Mouse (Mus musculus) kidney, adult 18-20 months (tissue): ENCODE results near the gene Epha4.

ENCODE experiments used
- DNase-seq: peaks from one replicate; pipeline ENCODE4 v3.0.0; 2021

The Epha4 gene

DNA sequence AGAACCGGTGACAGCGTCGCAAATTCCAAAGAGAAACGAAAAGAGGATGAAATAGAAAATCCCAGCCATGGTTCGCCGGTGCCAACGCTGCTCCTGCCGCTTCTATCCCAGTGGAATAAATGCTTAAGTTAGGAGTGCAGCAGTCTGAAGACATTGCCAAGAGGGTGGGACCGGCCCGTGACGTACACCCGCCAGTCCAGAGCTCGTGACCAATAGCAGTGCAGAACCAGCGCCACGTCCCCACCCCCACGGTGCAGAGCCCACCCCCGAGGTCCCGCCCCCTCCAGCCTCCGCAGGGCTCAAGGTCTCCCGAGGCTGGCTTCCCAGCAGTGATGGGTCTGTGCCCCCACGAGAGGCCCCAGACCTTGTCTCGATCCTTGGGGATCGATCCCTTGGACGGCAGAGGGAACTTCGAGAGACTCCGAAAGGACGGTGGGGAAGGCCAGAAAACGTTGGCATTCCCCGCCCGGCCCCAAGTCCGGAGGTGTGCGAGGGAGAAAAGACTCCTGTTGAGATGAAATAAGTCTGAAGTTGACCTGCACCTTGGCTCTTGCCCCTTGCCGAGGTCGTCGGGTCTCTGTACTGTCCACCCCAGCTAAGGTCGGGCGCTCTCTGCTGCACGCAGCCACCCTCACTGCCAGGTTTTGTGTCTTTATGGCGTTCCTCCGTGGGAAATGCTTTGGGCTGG, at the start of gene Epha4:
Gene Epha4, minus strand, starts transcription at position 126 of the 688 bp plus-strand sequence.
- DNase-seq, result peak; percentile 92

DNA sequence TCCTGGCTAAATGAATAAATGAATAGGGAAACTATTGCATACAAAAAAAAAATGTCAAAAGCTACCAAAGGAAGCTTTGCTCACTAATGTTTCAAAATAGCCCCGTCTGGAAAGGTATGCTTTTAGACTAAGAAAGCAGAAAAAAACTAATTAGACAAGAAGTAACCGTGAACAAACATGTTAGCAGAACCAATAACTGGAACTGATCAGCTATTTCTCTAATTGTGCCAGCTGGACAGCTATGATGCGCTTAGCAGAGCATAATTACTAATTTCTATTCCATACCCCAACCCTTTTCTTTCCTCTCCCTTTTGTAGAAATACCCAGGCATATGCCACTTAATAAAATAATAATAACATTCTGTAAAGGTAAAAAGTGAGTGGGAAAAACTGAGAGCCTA, 41.3 kb upstream of the Epha4 start:
- DNase-seq, result no peak

DNA sequence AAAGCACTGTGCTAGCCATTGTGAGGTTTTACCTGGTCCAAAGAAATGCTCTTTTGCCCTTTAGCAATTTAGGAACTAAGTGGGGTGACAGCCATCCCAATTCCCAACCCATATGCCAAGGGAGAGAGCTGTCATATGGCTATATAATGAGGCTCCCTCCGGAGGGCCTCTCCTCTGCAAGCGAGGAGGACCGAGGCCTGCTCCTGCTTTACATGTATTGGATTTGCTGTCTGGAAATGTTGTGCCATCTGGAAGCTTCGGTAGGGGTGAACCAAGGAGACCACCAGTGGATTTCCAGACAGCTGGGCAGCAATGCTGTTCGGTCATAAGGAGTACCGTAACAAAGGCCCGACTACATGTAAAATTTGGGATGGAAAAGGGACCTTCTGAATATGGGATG, 37.0 kb upstream of the Epha4 start:
- no peak for DNase-seq

DNA sequence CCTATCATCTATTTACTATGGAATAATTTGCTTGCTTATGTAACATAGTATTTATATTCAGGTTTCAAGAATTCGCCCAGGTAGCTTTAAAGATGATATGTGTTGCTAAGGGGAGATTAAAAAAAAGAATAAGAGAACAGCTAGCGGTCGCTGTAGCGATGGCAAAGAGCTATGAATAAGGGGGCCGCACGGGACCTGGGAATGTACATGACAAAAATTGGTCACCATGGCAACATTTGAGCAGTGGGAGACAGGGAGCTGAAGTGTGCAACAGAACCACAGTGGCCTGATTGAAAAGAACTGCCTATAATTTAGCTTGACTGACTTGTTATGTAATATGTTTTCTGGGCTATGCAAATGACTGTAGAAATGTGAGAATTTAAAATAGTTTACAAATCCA, 30.8 kb upstream of the Epha4 start:
- no peak for DNase-seq

DNA sequence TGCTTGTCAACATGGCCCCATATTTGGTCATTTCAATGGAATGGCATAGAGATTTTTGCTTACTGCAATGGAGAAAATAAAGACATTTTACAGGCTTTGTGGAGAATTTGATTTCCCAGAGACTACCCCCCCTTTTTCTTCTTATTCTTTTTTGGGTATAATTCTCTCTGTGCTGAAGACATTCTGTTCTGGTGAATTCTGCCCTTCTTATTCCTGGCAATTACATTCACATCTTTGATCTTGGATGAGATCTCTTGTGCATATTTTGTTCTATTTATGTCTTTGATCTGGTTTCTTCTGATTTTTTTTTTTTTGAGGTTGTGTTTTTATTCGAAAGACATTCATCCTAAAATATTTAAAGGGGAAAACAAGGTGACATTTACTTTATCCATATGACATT, 30.1 kb upstream of the Epha4 start:
- no peak for DNase-seq

DNA sequence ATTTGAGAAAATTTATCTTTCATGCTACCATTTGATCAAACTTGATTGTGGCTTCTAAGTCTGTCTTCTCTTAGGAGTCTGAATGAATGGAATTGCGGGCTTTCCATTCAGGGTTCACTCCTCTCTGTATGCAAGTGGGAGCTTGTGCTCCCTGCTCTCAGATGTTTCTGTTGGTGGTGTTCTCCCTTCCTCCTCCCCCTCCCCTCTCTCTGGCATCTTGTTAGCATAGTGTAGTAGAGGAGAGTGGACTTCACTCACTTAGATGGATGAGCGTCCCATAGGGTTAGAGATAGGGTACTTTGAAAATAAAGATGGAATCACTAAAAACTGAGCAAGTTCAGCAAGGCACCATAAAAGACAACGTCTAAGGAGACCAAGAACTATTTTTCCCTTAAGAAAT, 29.4 kb upstream of the Epha4 start:
- no peak for DNase-seq

DNA sequence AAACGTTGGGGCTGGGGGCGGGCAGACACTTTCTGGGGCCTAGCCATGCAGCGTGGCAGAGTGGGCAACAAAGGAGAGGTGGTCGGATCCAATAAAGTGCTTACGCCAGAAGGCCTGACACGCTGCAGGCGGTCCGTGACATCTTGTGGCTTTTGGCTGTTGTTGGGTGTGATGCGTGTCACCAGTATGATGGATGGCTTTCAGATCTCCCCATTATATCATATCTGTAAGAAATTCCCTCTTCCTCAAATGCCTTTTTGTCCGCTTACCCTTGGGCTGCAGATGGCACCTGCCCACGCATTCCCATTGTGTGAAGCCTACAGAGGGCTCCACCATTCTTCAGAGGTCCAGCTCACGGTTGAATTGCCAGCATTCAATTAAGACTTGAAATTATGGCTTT, 25.1 kb upstream of the Epha4 start:
- DNase-seq, result no peak

DNA sequence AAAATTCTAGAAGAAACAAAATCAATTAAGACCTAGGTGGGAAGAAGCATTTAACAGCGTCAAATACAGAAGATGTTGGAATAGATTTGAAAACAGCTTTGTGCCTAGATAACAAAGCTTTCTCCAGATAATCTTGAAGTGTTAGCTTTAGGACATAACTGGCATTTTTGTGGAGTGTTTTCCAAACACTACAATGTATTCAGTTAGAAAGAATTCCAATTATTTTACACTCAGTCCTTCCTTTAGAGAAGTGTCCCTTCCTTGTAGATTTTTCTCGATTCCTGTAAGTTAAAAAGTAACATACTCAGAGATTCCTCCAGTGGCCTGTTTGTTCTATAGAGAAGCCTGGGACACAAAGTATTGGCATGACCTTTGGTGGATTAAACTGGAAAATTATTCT, 23.7 kb upstream of the Epha4 start:
- no peak for DNase-seq

DNA sequence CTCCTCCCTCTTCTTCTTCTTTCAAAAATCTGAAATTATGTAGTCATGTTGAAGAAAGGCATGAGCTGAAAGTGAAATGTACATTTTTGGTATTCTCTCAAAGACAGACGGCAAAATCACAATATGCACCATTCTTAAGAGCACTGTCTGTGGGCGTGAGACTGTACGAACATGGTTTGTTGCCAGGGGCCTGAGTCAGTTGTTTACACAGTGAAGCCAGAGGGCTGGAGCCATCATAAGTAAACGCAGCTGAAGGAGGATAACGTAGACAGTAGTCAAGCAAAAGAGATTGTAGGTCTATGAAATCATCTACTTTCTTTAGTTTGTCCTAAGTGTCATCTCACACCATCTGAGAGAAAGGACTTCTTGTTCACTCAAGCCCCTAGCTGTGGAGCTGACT, 21.0 kb upstream of the Epha4 start:
- DNase-seq, result no peak

DNA sequence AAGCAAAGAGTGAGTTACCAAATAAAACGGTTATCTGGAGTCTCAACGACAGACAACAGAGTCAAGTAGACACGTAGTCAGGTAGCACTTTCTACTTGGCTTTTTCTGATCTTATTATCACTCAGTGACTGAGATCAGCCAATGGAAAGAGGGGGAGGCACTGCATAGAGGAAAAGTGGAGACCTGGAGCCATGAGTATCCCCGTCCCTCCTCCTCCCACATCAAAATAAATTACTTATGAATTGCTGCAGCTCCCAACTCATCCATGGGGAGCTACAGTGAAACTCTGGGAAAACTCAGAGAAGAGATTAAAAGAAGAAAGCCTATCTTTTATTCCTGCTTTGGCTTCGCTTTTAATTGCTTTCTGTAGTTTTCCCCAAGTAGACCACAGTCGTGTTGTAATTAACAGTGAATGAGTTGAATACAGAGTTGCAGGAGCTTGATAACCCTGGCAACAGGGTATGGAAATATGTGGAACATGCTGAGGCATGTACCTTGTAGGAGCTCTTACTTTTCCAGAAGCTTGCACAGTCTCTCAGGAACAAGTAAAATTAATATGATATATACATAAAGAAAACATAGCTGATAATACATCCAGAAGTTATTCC, 17.8 kb upstream of the Epha4 start:
- no peak for DNase-seq

DNA sequence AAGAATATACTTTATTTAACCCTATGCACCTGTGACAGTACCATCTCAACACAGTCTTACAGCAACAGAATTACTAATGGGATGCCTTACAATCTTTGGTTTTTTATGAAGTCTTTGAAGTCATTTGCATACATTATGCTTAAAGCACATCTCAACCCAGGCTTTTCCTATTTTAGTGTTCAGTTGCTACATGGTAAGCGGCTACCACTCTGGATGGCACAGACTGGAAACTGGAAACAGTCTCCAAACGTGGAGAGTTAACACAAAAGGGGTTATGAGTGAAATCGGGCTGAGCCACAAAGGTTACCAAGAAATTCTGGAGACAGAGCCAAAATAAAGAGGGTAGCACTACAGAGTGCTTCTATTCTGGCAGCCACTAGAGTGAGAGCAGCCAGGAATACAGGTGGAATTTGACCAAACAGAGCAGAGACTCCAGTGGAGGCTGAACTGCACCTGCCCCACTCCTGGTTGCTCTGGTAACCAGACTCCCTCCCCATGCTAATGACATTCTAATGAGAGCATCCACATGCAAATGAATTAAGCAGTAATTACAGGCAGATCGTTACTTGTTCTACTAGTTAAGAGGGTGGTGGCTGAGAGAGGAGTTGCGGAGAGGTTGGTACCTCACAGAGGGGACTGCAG, 17.2 kb upstream of the Epha4 start:
- DNase-seq, result no peak

DNA sequence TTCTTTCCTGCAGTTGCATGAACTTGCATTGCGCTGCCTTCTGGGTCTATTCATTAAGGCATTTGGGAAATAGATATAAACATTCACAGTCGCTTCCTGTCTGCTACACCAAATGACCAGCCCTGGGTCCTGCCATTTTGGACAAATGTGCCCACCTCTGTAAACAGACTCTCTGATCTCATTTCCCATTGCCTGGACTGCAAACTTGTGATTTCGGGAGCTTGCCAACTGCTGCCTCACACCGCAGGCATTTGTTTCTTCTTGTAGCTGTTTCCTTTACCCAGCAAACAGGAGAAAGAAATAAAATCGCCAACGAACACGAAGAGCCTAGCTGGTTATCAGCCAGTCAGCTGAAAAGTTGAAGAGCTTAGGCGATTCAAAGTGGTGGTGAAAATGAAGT, 10.2 kb upstream of the Epha4 start:
- no peak for DNase-seq

DNA sequence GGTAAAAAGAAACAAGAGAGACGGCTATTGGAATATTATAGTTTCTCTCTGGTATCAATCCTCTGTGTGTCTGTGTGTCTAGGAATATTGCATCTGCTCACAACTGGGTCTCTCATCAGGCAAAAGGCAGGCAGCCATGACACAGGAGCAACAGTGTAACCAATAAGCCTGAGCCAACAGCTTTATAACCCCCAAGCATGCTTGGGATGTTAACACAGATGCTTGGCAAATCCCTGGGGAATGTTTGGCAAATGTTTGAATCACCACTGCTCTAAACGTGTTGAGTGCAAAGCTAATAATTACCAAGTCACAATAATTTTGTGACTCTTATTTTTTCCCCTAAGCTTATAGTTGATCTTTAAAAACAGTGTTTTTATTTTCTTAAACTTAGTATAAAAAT, 8.5 kb upstream of the Epha4 start:
- no peak for DNase-seq

DNA sequence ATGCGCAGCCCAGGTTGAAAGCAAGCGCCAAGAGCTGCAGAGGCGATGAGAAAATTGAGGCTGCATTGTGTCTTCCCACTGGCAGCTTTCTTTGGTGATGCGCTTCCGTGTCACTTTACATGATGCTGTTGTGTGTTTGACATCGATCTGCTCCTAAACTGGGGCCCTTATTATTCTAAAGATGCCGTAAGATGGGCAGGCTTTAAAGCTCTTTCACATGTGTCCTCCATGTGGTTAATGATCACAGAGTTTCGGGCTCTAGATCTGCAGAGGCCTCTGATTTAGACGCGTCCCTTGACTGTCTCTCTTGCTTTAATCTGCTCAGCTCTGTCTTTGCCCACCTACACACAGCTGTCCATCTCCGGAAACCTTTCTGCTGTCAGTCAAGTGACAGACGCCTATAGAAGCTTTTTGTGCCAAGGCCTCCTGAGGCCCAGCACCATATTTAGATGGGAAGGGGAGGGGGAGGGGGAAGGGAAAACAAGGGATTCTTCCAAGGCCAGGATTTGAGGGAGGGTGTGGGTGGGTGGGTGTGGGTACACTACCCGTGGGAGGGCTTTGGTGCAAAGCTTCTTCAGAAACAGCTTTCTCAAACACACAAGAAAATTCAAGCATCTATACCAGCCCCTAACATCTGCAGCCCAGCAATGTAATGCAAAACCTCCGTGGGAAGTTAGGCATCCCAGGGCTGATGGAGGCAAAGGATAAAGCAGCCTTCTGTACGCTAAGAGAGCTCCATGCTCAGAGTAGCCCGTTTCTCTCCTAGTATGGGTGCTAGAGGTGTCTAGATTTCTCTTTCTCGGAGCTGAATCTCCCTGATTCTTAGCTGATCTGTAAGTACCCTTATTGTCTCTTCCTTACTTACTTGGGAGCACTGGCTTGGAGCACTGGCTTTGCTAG, 7.0 kb upstream of the Epha4 start:
- DNase-seq, result no peak

DNA sequence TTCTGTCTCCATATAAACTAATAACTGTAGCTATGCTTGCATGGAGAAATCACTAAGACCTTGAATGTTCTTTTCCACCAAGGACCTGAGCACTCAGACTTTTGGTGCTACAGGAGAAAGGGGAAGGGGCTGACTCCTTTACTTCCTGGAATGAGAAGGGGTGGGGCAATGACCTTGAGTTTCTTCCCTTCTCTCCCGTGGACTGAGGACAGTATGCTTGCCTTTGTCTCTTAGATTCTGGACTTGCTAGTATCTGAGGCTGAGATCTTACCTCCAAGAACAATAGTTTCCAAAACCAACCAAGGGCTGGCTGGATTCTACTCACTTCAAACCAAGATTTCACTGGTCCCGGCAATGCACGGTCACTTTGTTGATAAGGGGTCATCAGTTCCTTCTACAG, 3.8 kb upstream of the Epha4 start:
- DNase-seq, result no peak

DNA sequence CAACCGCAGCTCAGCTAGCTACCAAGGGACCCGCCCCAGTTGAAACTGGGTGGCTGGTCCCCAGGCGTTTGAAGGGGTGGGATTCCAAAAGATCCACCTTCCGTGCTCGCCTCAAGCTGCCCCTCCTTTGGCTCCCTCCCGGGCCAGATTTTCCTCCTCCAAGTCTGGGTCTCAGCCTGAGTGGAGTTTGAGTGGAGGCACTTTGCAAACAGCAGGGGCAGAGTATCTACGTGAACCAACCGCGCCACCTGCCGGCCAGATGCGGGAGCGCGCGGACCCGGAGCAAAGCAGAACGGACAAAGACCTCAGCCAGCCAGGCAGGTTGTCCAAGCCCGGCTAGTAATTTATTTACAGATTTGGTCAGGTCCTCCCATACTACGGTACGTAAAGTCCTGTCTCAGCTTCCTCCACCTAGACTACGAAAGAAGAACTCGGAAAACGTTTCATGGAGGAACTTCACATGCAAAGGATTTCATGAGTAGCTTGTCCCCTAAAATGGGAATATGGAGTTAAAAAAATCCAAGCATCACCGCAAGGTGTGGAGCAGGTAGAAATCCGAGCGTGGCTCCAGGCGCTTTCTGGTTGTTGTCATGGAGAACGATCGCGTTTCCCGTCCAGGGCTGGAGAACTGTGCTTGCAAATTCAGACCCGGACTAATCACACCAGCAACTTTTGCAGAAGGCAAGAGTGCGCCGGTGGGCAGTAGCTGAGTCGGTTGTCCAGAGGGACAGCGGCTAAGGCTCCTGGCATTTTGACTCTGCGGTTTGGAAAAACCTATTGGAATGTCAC, 1.5 kb upstream of the Epha4 start:
- peak; percentile 98 for DNase-seq

DNA sequence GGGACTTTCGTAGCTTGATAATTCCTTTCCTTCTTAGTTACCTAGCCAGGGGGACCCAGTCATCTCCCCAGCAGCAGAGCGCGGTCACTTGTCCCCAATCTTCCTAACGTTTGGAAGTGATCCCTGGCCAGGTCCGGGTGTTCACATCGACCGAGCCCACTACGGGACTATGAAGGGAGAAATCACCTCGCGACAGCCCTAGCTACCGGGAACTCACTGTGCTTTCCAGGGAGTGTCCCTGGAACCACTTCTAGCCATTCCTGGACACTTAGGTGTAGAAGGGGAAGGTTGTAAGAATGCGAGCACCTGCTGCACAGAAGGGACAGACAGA, 728 bp upstream of the Epha4 start:
- DNase-seq, result peak; percentile 60

DNA sequence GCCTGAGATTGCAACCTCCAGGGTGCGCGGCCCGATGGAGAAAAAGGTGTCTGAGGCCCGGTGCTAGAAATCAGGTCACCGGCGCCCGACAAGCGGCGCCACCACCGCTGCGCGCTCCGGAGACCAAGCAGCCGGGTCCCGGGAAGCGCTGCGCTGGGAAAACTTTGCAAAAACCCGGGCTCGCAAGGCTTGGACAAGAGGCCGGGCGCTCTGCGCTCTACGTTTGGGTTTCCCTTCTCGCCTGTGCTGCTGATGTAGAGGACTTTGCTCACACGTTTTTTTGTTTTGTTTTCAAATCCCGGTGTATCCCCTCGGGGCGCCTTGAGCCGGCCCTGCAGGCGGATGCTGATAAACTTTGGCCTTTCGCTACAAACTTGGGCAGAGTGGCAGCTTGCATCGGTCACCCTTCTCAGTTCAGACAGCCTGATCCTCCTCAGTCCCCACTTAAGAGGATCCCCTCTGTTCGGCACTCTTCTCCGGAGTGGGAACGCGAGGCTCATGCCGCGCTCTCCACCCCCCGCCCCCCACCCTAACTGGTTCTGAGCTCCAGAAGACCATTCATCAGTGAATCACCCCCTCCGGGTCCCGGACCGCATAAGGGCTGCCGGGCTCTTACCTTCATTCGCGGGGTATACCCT, 444 bp downstream of the Epha4 start:
- DNase-seq, result peak; percentile 68

DNA sequence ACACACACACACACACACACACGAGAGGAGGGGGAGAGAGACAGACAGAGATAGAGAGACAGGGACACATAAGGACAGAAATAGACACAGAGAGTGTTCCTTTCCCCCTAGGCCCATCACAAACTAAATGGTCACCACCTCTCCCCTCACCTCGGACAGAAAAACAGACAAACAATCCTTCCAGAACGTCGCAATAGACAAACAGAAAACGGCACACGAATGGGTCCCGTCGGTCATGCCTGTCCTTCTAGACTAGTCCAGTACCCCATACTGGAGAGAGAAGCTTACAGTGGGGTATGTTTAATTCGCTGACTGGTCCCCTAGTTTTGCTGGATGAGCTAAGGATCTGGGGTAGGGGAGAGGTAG, 946 bp downstream of the Epha4 start:
- no peak for DNase-seq

DNA sequence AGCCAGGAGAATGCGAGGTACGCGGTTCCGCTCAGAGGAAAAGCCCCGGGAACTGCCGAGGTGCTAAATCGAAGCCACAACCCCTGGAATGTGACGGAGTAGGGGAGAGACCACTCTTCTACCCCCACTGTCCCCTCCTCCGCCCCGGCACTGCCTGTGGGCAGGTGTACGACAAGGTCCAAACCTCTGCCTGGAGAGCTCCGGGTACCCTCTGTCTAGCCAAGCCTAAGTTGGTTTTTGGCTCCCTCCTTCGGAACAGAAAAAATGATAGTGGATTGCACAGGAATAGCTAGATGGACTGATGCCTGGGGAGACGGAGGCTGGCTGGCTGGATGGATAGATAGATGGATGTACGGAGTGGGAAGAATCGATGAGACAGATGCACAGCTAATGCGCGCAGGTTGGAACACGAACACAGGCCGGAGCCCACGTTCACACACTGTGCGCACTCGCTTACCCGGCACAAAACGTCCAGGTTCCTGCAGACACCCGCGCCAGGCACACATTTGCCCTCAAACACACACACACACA, 1.4 kb downstream of the Epha4 start:
- DNase-seq, result peak; percentile 69

DNA sequence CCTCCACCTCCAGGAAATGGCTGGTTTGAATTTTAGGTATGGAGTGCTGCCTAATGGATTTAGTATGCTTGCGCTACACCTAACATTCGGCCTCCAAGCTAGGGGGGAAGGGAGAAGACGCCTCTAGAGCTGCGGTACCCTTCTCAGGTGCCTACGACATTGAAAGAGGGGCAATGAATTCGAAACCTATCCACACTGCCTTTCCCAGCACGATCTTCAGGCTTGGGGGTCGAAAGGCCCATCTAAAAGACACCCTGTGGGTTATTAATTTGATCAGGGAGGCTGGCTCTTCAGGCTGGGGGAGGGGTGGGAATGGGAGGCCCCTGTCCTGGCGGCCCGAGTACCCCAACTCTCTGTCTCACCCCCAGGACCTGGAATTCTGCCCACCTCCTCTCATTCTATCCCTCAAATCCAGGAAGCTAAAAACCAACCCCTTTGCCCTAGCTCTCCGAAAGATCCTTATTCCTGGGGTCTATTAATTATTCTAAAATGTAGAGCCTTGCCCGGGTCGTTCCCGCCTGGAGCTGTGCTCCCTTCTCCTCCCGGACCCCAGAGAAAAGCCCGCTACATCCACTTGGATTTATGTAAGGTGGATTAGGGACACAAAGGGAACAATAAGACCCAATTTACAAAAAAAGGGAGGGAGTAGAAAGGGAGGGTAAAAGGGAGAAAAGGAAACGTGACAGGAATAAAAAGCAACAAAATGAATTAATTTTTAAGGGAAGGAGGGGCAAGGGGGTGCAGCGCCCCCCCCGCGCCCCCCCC, 2.3 kb downstream of the Epha4 start:
- no peak for DNase-seq

DNA sequence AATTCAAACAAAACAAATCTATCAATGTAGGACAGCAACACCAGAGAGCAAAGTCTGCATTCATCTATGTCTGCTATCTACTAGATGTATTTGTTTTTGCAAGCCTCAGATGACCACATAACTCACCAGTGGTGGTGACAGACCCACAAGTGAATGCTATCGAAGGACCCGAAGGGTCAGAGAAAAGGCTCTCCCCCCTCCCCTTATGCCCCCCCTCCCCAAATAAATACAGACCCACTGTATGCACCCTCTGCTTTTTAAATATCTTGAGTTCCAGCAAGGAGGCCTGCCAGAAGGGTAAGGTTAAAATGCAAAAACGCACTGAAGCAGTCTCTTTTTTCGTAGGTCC, 2.9 kb downstream of the Epha4 start:
- DNase-seq, result no peak
